In the genomic region with DNA sequence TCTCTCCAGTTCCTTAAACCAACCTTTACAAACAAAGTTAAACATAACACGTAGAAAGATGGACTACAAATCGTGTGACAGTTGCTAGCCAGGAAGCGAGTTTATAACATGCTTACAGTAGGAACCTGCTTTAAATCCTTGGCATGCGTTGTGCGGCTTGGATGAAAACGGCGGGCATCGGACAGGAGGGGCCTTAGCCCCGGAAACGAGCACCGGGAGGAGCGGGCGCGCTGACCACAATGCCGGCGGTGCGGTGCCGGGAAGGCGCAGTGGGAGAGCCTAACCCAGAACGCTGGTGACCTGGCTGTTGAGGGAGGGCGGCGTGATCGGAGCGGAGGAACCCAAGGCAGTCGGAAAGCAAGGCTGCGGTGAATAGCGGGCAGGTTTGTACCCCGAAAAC, we compare ENCODE assay signal across 8 mouse cellular contexts. TPM values are rescaled to one million over a fixed set of nuclear protein-coding genes. Genes with fewer than 3 reads are reported as not detected.
A peak's percentile ranks its signal among the peaks of the same experiment; 100 is the strongest.
DNase-seq lines count a peak whose midpoint lies in the region; ATAC-seq and TF ChIP-seq lines count a peak whose summit lies in the region.

No protein-coding gene starts in this region.

- H3K4me1 ChIP-seq in embryonic facial prominence, embryonic 13.5 days = 0 out of 2 replicates have a peak, but pooled peaks cover 6% of the 10 kb centered on the region
- H3K4me1 ChIP-seq in hindbrain, embryonic 16.5 days (ENCODE audit: control insufficient read depth, insufficient read depth, low read depth, low read length) = peaks cover 4% of the 10 kb centered on the region
- H3K4me1 ChIP-seq in liver, postnatal 0 days (ENCODE audit: insufficient read depth) = peaks cover 6% of the 10 kb centered on the region

- no peak for TF ChIP-seq CTCF in liver, postnatal 0 days (IDR thresholded peaks at IDR 0.05; ENCODE audit: low read depth)

- no peak for TF ChIP-seq EP300 in liver, postnatal 0 days (IDR thresholded peaks at IDR 0.05; ENCODE audit: low read depth)

- no peak overlapping the region for H3K27ac ChIP-seq in embryonic facial prominence, embryonic 13.5 days
- H3K27ac ChIP-seq in hindbrain, embryonic 16.5 days (ENCODE audit: low read depth, low read length) = no peak overlapping the region
- no peak overlapping the region for H3K27ac ChIP-seq in liver, postnatal 0 days (ENCODE audit: low read depth)

- H3K27me3 ChIP-seq in embryonic facial prominence, embryonic 13.5 days = peaks cover 19% of the 10 kb centered on the region
- H3K27me3 ChIP-seq in hindbrain, embryonic 16.5 days (replicated peaks; ENCODE audit: control insufficient read depth, insufficient read depth, low read length) = peaks cover 5% of the 10 kb centered on the region; the same call in 1 of the 2 replicates
- peaks cover 10% of the 10 kb centered on the region for H3K27me3 ChIP-seq in liver, postnatal 0 days (ENCODE audit: insufficient read depth, low read length)
- no peaks in the 10 kb centered on the region for H3K27me3 ChIP-seq in splenic B cell, adult 2 months (ENCODE audit: control insufficient read depth, insufficient read depth, low read length, poor library complexity, severe bottlenecking)

- WGBS in embryonic facial prominence, embryonic 13.5 days = 2% methylated on average over 28 of the region's 28 CpGs
- WGBS in hindbrain, embryonic 16.5 days = 2% methylated on average over 28 of the region's 28 CpGs
- 2% methylated on average over 28 of the region's 28 CpGs for WGBS in liver, postnatal 0 days (ENCODE audit: insufficient replicate concordance)

- peak overlapping the region; percentile 53 for H3K4me3 ChIP-seq in embryonic facial prominence, embryonic 13.5 days
- peak overlapping the region; percentile 50 for H3K4me3 ChIP-seq in hindbrain, embryonic 16.5 days (ENCODE audit: low read length)
- H3K4me3 ChIP-seq in liver, postnatal 0 days (ENCODE audit: low read depth, low read length) = peak overlapping the region; percentile 45

- peak overlapping the region; percentile 77 for H3K9ac ChIP-seq in embryonic facial prominence, embryonic 13.5 days
- H3K9ac ChIP-seq in hindbrain, embryonic 16.5 days (ENCODE audit: low read depth, low read length) = peak overlapping the region; percentile 78
- H3K9ac ChIP-seq in liver, postnatal 0 days (replicated peaks) = peak overlapping the region; percentile 38; the same call in 1 of the 2 replicates

- no peaks in the 10 kb centered on the region for H3K36me3 ChIP-seq in embryonic facial prominence, embryonic 13.5 days
- H3K36me3 ChIP-seq in hindbrain, embryonic 16.5 days (ENCODE audit: control insufficient read depth, insufficient read depth, low read length) = no peaks in the 10 kb centered on the region
- H3K36me3 ChIP-seq in liver, postnatal 0 days (replicated peaks; ENCODE audit: insufficient read depth, low read length) = no peaks in the 10 kb centered on the region
- no peaks in the 10 kb centered on the region for H3K36me3 ChIP-seq in splenic B cell, adult 2 months (ENCODE audit: control insufficient read depth, insufficient read depth, low read length, poor library complexity, severe bottlenecking)

- no peak for ATAC-seq in embryonic facial prominence, embryonic 13.5 days (ENCODE audit: insufficient number of reproducible peaks, insufficient read depth, low FRiP score, low TSS enrichment, low read depth)
- ATAC-seq in hindbrain, embryonic 16.5 days = no peak
- ATAC-seq in liver, postnatal 0 days = no peak
- no peak for ATAC-seq in inflammation-experienced regulatory T-cells, adult 6 months

- H3K9me3 ChIP-seq in embryonic facial prominence, embryonic 13.5 days = no peaks in the 10 kb centered on the region
- H3K9me3 ChIP-seq in hindbrain, embryonic 16.5 days (ENCODE audit: control insufficient read depth, low read length) = no peaks in the 10 kb centered on the region
- no peaks in the 10 kb centered on the region for H3K9me3 ChIP-seq in liver, postnatal 0 days (ENCODE audit: low read length)

- DNase-seq in thymus, postnatal 4 days = peak; percentile 34
- DNase-seq in thymus, postnatal 25 days = no peak
- DNase-seq in liver, postnatal 0 days = peak; percentile 35
- DNase-seq in splenic B cell, adult 2 months (ENCODE audit: low read depth, low spot score) = peak; percentile 11
- no peak for DNase-seq in urinary bladder, adult 2 months (ENCODE audit: low spot score)

- H3K4me2 ChIP-seq in embryonic facial prominence, embryonic 13.5 days = peak overlapping the region; percentile 93
- H3K4me2 ChIP-seq in hindbrain, embryonic 16.5 days (ENCODE audit: low read length) = peak overlapping the region; percentile 95
- H3K4me2 ChIP-seq in liver, postnatal 0 days (ENCODE audit: low read depth, low read length) = peak overlapping the region; percentile 80

RNA-seq across cellular contexts. Expression of a gene that starts 30.4 kb away (rescaled TPM):
- 199 and 205 TPM in 2 replicates for polyA plus RNA-seq in embryonic facial prominence, embryonic 13.5 days (2015; fragmentation: Nextera tagmentation; extraction: Ambion mirVana)
- 172 and 174 TPM in 2 replicates for polyA plus RNA-seq in hindbrain, embryonic 16.5 days (2015; fragmentation: Nextera tagmentation; extraction: Ambion mirVana)
- 78.4 and 90.9 TPM in 2 replicates for polyA plus RNA-seq in liver, postnatal 0 days (2015; fragmentation: Nextera tagmentation; extraction: Ambion mirVana)
- 85.5 and 109 TPM in 2 replicates for polyA plus RNA-seq in urinary bladder, adult 2 months (2012; rRNA removed)
- polyA plus RNA-seq in inflammation-experienced regulatory T-cells, adult 6 months (2017; shearing (Covaris generic)) = 100 to 1,000 TPM; 219 to 232 (median 230) TPM

RNA-seq across cellular contexts. Expression of a gene that starts 32.5 kb away (rescaled TPM):
- polyA plus RNA-seq in embryonic facial prominence, embryonic 13.5 days (2015; fragmentation: Nextera tagmentation; extraction: Ambion mirVana) = 54.0 and 56.8 TPM in 2 replicates
- 48.1 and 59.7 TPM in 2 replicates for polyA plus RNA-seq in hindbrain, embryonic 16.5 days (2015; fragmentation: Nextera tagmentation; extraction: Ambion mirVana)
- 12.0 and 13.6 TPM in 2 replicates for polyA plus RNA-seq in liver, postnatal 0 days (2015; fragmentation: Nextera tagmentation; extraction: Ambion mirVana)
- 59.3 and 76.0 TPM in 2 replicates for polyA plus RNA-seq in urinary bladder, adult 2 months (2012; rRNA removed)
- polyA plus RNA-seq in inflammation-experienced regulatory T-cells, adult 6 months (2017; shearing (Covaris generic)) = 10 to 100 TPM; 13.4 to 16.4 (median 14.8) TPM

RNA-seq across cellular contexts. Expression of a gene that starts 48.6 kb away (rescaled TPM):
- 129 and 131 TPM in 2 replicates for polyA plus RNA-seq in embryonic facial prominence, embryonic 13.5 days (2015; fragmentation: Nextera tagmentation; extraction: Ambion mirVana)
- polyA plus RNA-seq in hindbrain, embryonic 16.5 days (2015; fragmentation: Nextera tagmentation; extraction: Ambion mirVana) = 136 and 137 TPM in 2 replicates
- polyA plus RNA-seq in liver, postnatal 0 days (2015; fragmentation: Nextera tagmentation; extraction: Ambion mirVana) = 57.6 and 57.7 TPM in 2 replicates
- polyA plus RNA-seq in urinary bladder, adult 2 months (2012; rRNA removed) = 76.6 and 83.6 TPM in 2 replicates
- polyA plus RNA-seq in inflammation-experienced regulatory T-cells, adult 6 months (2017; shearing (Covaris generic)) = 10 to 100 TPM; 65.5 to 83.5 (median 69.4) TPM

RNA-seq across cellular contexts. Expression of a gene that starts 49.0 kb away (rescaled TPM):
- polyA plus RNA-seq in embryonic facial prominence, embryonic 13.5 days (2015; fragmentation: Nextera tagmentation; extraction: Ambion mirVana) = 0.59 and 0.65 TPM in 2 replicates
- polyA plus RNA-seq in hindbrain, embryonic 16.5 days (2015; fragmentation: Nextera tagmentation; extraction: Ambion mirVana) = 0.36 and 0.88 TPM in 2 replicates
- polyA plus RNA-seq in liver, postnatal 0 days (2015; fragmentation: Nextera tagmentation; extraction: Ambion mirVana) = 3.0 and 4.0 TPM in 2 replicates
- polyA plus RNA-seq in urinary bladder, adult 2 months (2012; rRNA removed) = 2.1 and 3.0 TPM in 2 replicates
- polyA plus RNA-seq in inflammation-experienced regulatory T-cells, adult 6 months (2017; shearing (Covaris generic)) = 1 to 10 TPM in 1 of 3 experiments, under 1 TPM in 1, not detected in 1; 0.23 to 2.3 TPM

RNA-seq across cellular contexts. Expression of a gene that starts 49.9 kb away (rescaled TPM):
- 34.0 and 37.9 TPM in 2 replicates for polyA plus RNA-seq in embryonic facial prominence, embryonic 13.5 days (2015; fragmentation: Nextera tagmentation; extraction: Ambion mirVana)
- 37.1 and 38.9 TPM in 2 replicates for polyA plus RNA-seq in hindbrain, embryonic 16.5 days (2015; fragmentation: Nextera tagmentation; extraction: Ambion mirVana)
- polyA plus RNA-seq in liver, postnatal 0 days (2015; fragmentation: Nextera tagmentation; extraction: Ambion mirVana) = 12.3 and 14.6 TPM in 2 replicates
- 48.1 and 53.3 TPM in 2 replicates for polyA plus RNA-seq in urinary bladder, adult 2 months (2012; rRNA removed)
- polyA plus RNA-seq in inflammation-experienced regulatory T-cells, adult 6 months (2017; shearing (Covaris generic)) = 10 to 100 TPM; 25.2 to 57.9 (median 51.4) TPM

Comparison
In these comparisons a context has a peak if more than half of its experiments do, and no peak if none do; other contexts are left out.
1. DNase-seq: peak in thymus, postnatal 4 days (single experiment), liver, postnatal 0 days (single experiment) and splenic B cell, adult 2 months (single experiment); none in thymus, postnatal 25 days (single experiment) and urinary bladder, adult 2 months (single experiment).
2. Peak in every context shown above with its lines, with median percentiles within 50 percentile points of each other: H3K4me2 ChIP-seq, H3K4me3 ChIP-seq and H3K9ac ChIP-seq.